ENCODE assay signal across 17 mouse cellular contexts in genomic region chr13:101834546-101834945, GRCm38 (mm10).
DNase-seq lines count a peak whose midpoint lies in the region; ATAC-seq and TF ChIP-seq lines count a peak whose summit lies in the region.
"Had no signal": no experiment of that assay in that cellular context is flagged by ENCODE, and none has a peak within 500 bp of the region (broad histone marks: within the 10 kb centered on the region; RNA-seq: fewer than 3 reads in every experiment).

No protein-coding gene starts in this region.

- DNase-seq in heart, adult 18-20 months = peak; percentile 67 to 71
- DNase-seq in heart, postnatal 14 days = no peak
- peak; percentile 53 for DNase-seq in kidney, postnatal 0 days (ENCODE audit: low spot score)
- peak; percentile 51 for DNase-seq in NIH3T3 (ENCODE audit: low read depth)
- DNase-seq: adrenal gland, adult 2 months; cerebellum, adult 2 months; cerebellum, postnatal 36 days; liver, embryonic 13.5 days; thymus, postnatal 14 days had no signal

- TF ChIP-seq CTCF in kidney, postnatal 0 days (IDR thresholded peaks at IDR 0.05; ENCODE audit: low read depth) = no peak
- no peak for TF ChIP-seq CTCF in intestine, postnatal 0 days (IDR thresholded peaks at IDR 0.05; ENCODE audit: low read depth)

- H3K9me3 ChIP-seq in kidney, postnatal 0 days (replicated peaks; ENCODE audit: low read length) = no peaks in the 10 kb centered on the region
- no peaks in the 10 kb centered on the region for H3K9me3 ChIP-seq in kidney, embryonic 15.5 days (replicated peaks)
- H3K9me3 ChIP-seq in embryonic facial prominence, embryonic 15.5 days (replicated peaks) = no peaks in the 10 kb centered on the region
- no peaks in the 10 kb centered on the region for H3K9me3 ChIP-seq in intestine, postnatal 0 days (ENCODE audit: control insufficient read depth)
- H3K9me3 ChIP-seq: limb, embryonic 12.5 days; liver, embryonic 13.5 days; midbrain, embryonic 13.5 days; neural tube, embryonic 13.5 days had no signal

- ATAC-seq in kidney, postnatal 0 days (replicated peaks; ENCODE audit: low FRiP score, low read depth) = no peak
- no peak for ATAC-seq in kidney, embryonic 15.5 days (replicated peaks; ENCODE audit: low FRiP score)
- peak; percentile 43; the same call in 1 of the 2 replicates for ATAC-seq in embryonic facial prominence, embryonic 15.5 days (ENCODE audit: insufficient number of reproducible peaks, low FRiP score, low TSS enrichment, low read depth)
- ATAC-seq in intestine, postnatal 0 days = no peak
- ATAC-seq: forebrain, embryonic 14.5 days; midbrain, embryonic 13.5 days had no signal

- no peak overlapping the region for H3K27ac ChIP-seq in kidney, postnatal 0 days
- no peak overlapping the region for H3K27ac ChIP-seq in kidney, embryonic 15.5 days
- H3K27ac ChIP-seq in embryonic facial prominence, embryonic 15.5 days (replicated peaks) = peak overlapping the region; percentile 12; the same call in 1 of the 2 replicates
- no peak overlapping the region for H3K27ac ChIP-seq in intestine, postnatal 0 days (ENCODE audit: low read depth, low read length)
- H3K27ac ChIP-seq: limb, embryonic 12.5 days; liver, embryonic 13.5 days; midbrain, embryonic 13.5 days; neural tube, embryonic 13.5 days had no signal

- no peaks in the 10 kb centered on the region for H3K4me1 ChIP-seq in kidney, postnatal 0 days (replicated peaks; ENCODE audit: insufficient read depth, low read length)
- no peaks in the 10 kb centered on the region for H3K4me1 ChIP-seq in kidney, embryonic 15.5 days
- no peaks in the 10 kb centered on the region for H3K4me1 ChIP-seq in embryonic facial prominence, embryonic 15.5 days
- peaks cover 7% of the 10 kb centered on the region; the same call in 1 of the 2 replicates for H3K4me1 ChIP-seq in intestine, postnatal 0 days (replicated peaks; ENCODE audit: control insufficient read depth, insufficient read depth, low read length)
- H3K4me1 ChIP-seq: limb, embryonic 12.5 days; liver, embryonic 13.5 days; midbrain, embryonic 13.5 days; neural tube, embryonic 13.5 days had no signal

- no peak overlapping the region for H3K9ac ChIP-seq in kidney, postnatal 0 days (ENCODE audit: low read depth, low read length)
- H3K9ac ChIP-seq in kidney, embryonic 15.5 days = no peak overlapping the region
- no peak overlapping the region for H3K9ac ChIP-seq in embryonic facial prominence, embryonic 15.5 days
- H3K9ac ChIP-seq in intestine, postnatal 0 days (ENCODE audit: low read depth, low read length) = no peak overlapping the region
- H3K9ac ChIP-seq: limb, embryonic 12.5 days; liver, embryonic 13.5 days; midbrain, embryonic 13.5 days; neural tube, embryonic 13.5 days had no signal

- 55% methylated on average over 4 of the region's 4 CpGs for WGBS in kidney, postnatal 0 days
- WGBS in kidney, embryonic 15.5 days = 60% methylated on average over 4 of the region's 4 CpGs
- 26% methylated on average over 4 of the region's 4 CpGs for WGBS in embryonic facial prominence, embryonic 15.5 days
- 81% methylated on average over 4 of the region's 4 CpGs for WGBS in intestine, postnatal 0 days

- no peak overlapping the region for H3K4me3 ChIP-seq in kidney, postnatal 0 days (replicated peaks; ENCODE audit: low read depth, low read length)
- H3K4me3 ChIP-seq in kidney, embryonic 15.5 days (replicated peaks) = no peak overlapping the region
- H3K4me3 ChIP-seq in embryonic facial prominence, embryonic 15.5 days (replicated peaks) = no peak overlapping the region
- H3K4me3 ChIP-seq in intestine, postnatal 0 days (ENCODE audit: low read depth, low read length) = no peak overlapping the region
- H3K4me3 ChIP-seq: erythroblast, embryonic 14.5 days; limb, embryonic 12.5 days; liver, embryonic 13.5 days; midbrain, embryonic 13.5 days; neural tube, embryonic 13.5 days had no signal

- intact Hi-C loops in heart, postnatal 14 days (cut with DNase I) = no loop called here

- H3K27me3 ChIP-seq in kidney, postnatal 0 days (ENCODE audit: insufficient read depth, low read length) = no peaks in the 10 kb centered on the region
- no peaks in the 10 kb centered on the region for H3K27me3 ChIP-seq in kidney, embryonic 15.5 days
- H3K27me3 ChIP-seq in embryonic facial prominence, embryonic 15.5 days = no peaks in the 10 kb centered on the region
- no peaks in the 10 kb centered on the region for H3K27me3 ChIP-seq in intestine, postnatal 0 days (replicated peaks; ENCODE audit: control insufficient read depth, insufficient read depth, low read length)
- H3K27me3 ChIP-seq: limb, embryonic 12.5 days; liver, embryonic 13.5 days; midbrain, embryonic 13.5 days; neural tube, embryonic 13.5 days had no signal

- no peak overlapping the region for H3K4me2 ChIP-seq in kidney, postnatal 0 days (ENCODE audit: low read length)
- H3K4me2 ChIP-seq in kidney, embryonic 15.5 days = no peak overlapping the region
- no peak overlapping the region for H3K4me2 ChIP-seq in embryonic facial prominence, embryonic 15.5 days (replicated peaks)
- H3K4me2 ChIP-seq in intestine, postnatal 0 days (replicated peaks; ENCODE audit: low read depth) = no peak overlapping the region
- H3K4me2 ChIP-seq: limb, embryonic 12.5 days; liver, embryonic 13.5 days; midbrain, embryonic 13.5 days; neural tube, embryonic 13.5 days had no signal

- no peaks in the 10 kb centered on the region for H3K36me3 ChIP-seq in kidney, postnatal 0 days (ENCODE audit: insufficient read depth, low read length)
- no peaks in the 10 kb centered on the region for H3K36me3 ChIP-seq in kidney, embryonic 15.5 days
- no peaks in the 10 kb centered on the region for H3K36me3 ChIP-seq in embryonic facial prominence, embryonic 15.5 days
- no peaks in the 10 kb centered on the region for H3K36me3 ChIP-seq in intestine, postnatal 0 days (ENCODE audit: control insufficient read depth, insufficient read depth)
- H3K36me3 ChIP-seq: limb, embryonic 12.5 days; liver, embryonic 13.5 days; midbrain, embryonic 13.5 days; neural tube, embryonic 13.5 days had no signal

Comparison
In these comparisons a context has a peak if more than half of its experiments do, and no peak if none do; other contexts are left out.
1. DNase-seq: peak in heart, adult 18-20 months (2 of 2), kidney, postnatal 0 days (single experiment) and NIH3T3 (single experiment); none in heart, postnatal 14 days (0 of 2).